Mouse (Mus musculus): ENCODE results near the gene Nrxn1. TPM values are rescaled to one million over a fixed set of nuclear protein-coding genes. Genes with fewer than 3 reads are reported as not detected.

The Nrxn1 gene
- polyA plus RNA-seq, 1 experiment = 0.31 TPM

DNA sequence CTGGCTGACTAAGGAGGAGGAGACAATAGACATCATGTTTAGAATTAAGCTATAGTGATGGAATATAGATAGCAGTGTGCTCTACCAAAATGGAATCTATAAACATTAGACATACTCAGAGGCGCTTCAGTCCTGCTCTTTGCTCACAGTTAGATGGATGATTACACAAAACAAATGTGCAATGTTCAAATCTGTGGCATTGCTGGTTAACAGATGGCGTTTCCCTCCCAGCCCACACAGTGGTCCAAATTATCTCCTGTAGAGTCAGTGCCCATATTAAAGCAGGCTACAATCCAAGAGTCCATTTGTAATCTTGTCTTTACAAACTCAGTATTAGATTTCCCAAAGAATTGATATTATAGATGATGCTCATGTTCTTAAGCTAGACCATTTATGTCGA, 666.9 kb downstream of the Nrxn1 start:
- H3K27me3 ChIP-seq (ENCODE audit: control insufficient read depth, insufficient read depth, low read length) = no peaks in the 10 kb centered on the region
- DNase-seq = no peak
- 94% methylated on average over 3 of the region's 3 CpGs for WGBS

DNA sequence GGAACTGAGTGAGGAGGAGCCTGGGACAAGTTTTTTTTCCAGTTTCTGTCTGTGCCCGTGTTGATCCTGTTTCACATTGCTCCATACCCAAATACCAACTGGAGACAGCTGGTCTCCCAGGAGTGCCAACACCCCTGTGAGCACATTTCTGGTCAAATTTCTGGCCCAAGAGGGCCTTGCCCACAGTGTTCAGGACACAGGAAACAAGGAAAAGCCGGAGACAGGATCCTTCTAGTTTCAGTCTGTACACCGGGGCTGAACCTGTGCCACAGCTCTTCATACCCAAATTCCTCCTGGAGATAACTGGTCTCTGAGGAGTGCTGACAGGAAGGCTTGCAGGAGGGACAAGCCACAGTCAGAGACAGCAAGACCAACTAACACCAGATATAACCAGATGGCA, 670.3 kb downstream of the Nrxn1 start:
- Histone ChIP-seq H3K27ac (ENCODE audit: control insufficient read depth, insufficient read depth, low read length) (no peak overlapping the region), H3K27me3 (ENCODE audit: control insufficient read depth, insufficient read depth, low read length) (no peaks in the 10 kb centered on the region), H3K4me3 (ENCODE audit: control insufficient read depth, insufficient read depth, low read length) (no peak overlapping the region), H3K4me1 (replicated peaks; ENCODE audit: control insufficient read depth, insufficient read depth, low read length) (no peaks in the 10 kb centered on the region), H3K36me3 (ENCODE audit: control insufficient read depth, insufficient read depth, low read length) (no peaks in the 10 kb centered on the region)
- 89% methylated on average over 3 of the region's 3 CpGs for WGBS
- TF ChIP-seq POLR2A (IDR thresholded peaks at IDR 0.05; ENCODE audit: control insufficient read depth, extremely low read depth, insufficient read depth, low read length, poor library complexity) = no peak
- no peak for DNase-seq

More for the DNA sequence above, 666.9 kb downstream of the Nrxn1 start:
- Histone ChIP-seq H3K36me3 (ENCODE audit: control insufficient read depth, insufficient read depth, low read length) (no peaks in the 10 kb centered on the region), H3K27ac (ENCODE audit: control insufficient read depth, insufficient read depth, low read length) (no peak overlapping the region), H3K4me3 (ENCODE audit: control insufficient read depth, insufficient read depth, low read length) (no peak overlapping the region), H3K4me1 (replicated peaks; ENCODE audit: control insufficient read depth, insufficient read depth, low read length) (no peaks in the 10 kb centered on the region)
- TF ChIP-seq CTCF (IDR thresholded peaks at IDR 0.05; ENCODE audit: borderline replicate concordance, control insufficient read depth, extremely low read depth, insufficient read depth, low read length, poor library complexity) (no peak), POLR2A (IDR thresholded peaks at IDR 0.05; ENCODE audit: control insufficient read depth, extremely low read depth, insufficient read depth, low read length, poor library complexity) (no peak)

DNA sequence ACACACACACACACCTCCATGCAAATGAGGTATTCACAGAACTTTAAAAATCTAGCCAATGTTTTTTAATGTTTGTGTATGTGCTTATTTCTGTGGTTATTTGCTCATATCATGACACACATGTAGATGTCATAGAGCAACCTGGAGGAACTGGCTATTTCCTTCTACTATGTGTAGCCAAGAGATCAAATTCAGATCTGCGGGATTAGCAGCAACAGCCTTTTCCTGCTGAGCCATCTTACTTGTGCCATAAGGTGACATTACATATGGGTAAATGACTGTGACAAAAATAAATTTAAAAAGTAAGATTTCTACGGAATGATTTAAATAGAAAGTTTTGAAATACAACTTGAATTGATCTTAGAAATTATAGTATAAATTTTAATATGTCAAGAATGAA, 672.1 kb downstream of the Nrxn1 start:
- no peaks in the 10 kb centered on the region for H3K27me3 ChIP-seq (ENCODE audit: control insufficient read depth, insufficient read depth, low read length)
- no peaks in the 10 kb centered on the region for H3K4me1 ChIP-seq (replicated peaks; ENCODE audit: control insufficient read depth, insufficient read depth, low read length)
- no peaks in the 10 kb centered on the region for H3K36me3 ChIP-seq (ENCODE audit: control insufficient read depth, insufficient read depth, low read length)
- TF ChIP-seq POLR2A (IDR thresholded peaks at IDR 0.05; ENCODE audit: control insufficient read depth, extremely low read depth, insufficient read depth, low read length, poor library complexity) (no peak), CTCF (IDR thresholded peaks at IDR 0.05; ENCODE audit: borderline replicate concordance, control insufficient read depth, extremely low read depth, insufficient read depth, low read length, poor library complexity) (no peak)
- DNase-seq = no peak
- no peak overlapping the region for H3K4me3 ChIP-seq (ENCODE audit: control insufficient read depth, insufficient read depth, low read length)
- 97% methylated on average over 2 of the region's 2 CpGs for WGBS
- no peak overlapping the region for H3K27ac ChIP-seq (ENCODE audit: control insufficient read depth, insufficient read depth, low read length)

DNA sequence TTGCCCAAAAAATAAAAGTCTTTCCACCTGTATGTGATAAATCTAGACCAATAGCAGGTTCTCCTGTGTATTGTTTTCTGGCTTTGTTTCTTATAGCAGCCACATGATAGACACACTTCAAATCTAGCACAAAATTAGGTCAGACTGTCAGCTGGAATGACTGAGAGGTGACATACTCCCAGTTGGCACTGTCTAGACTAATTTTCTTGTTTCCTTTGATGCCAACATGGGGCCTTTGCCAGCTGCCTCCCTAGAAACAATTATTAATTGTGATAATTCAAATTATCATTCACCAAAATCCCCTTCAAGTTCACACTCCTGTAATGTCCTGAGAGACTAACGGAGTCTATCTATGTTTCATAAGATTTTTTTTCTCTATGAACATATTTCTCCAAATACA, 673.3 kb downstream of the Nrxn1 start:
- DNase-seq = no peak
- H3K36me3 ChIP-seq (ENCODE audit: control insufficient read depth, insufficient read depth, low read length) = no peaks in the 10 kb centered on the region
- H3K4me3 ChIP-seq (ENCODE audit: control insufficient read depth, insufficient read depth, low read length) = no peak overlapping the region
- H3K4me1 ChIP-seq (replicated peaks; ENCODE audit: control insufficient read depth, insufficient read depth, low read length) = no peaks in the 10 kb centered on the region
- 85% methylated on average over 1 of the region's 1 CpGs for WGBS
- TF ChIP-seq CTCF (IDR thresholded peaks at IDR 0.05; ENCODE audit: borderline replicate concordance, control insufficient read depth, extremely low read depth, insufficient read depth, low read length, poor library complexity) (no peak), POLR2A (IDR thresholded peaks at IDR 0.05; ENCODE audit: control insufficient read depth, extremely low read depth, insufficient read depth, low read length, poor library complexity) (no peak)
- H3K27ac ChIP-seq (ENCODE audit: control insufficient read depth, insufficient read depth, low read length) = no peak overlapping the region
- H3K27me3 ChIP-seq (ENCODE audit: control insufficient read depth, insufficient read depth, low read length) = no peaks in the 10 kb centered on the region

DNA sequence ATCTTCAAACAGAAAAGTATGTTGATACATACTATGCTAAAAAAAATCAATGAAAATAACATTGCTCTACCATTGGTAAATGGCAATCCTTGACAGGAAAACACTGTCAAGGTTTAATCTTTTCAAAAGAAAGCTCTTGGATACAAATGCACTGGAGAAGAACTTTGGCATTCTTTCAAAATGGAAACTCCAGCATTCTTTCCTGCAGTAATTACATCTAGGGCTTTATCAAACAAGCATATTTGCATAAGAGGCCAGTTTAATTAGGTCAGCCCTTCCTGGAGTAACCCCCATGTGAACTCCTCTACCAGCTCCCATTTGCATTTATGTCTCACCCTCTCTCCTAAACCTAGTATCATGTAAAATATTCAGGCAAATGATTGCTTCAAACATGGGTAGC, 696.5 kb downstream of the Nrxn1 start:
- Histone ChIP-seq H3K27ac (ENCODE audit: control insufficient read depth, insufficient read depth, low read length) (no peak overlapping the region), H3K27me3 (ENCODE audit: control insufficient read depth, insufficient read depth, low read length) (no peaks in the 10 kb centered on the region), H3K4me3 (ENCODE audit: control insufficient read depth, insufficient read depth, low read length) (no peak overlapping the region), H3K36me3 (ENCODE audit: control insufficient read depth, insufficient read depth, low read length) (no peaks in the 10 kb centered on the region), H3K4me1 (replicated peaks; ENCODE audit: control insufficient read depth, insufficient read depth, low read length) (no peaks in the 10 kb centered on the region)
- TF ChIP-seq CTCF (IDR thresholded peaks at IDR 0.05; ENCODE audit: borderline replicate concordance, control insufficient read depth, extremely low read depth, insufficient read depth, low read length, poor library complexity) = no peak
- TF ChIP-seq POLR2A (IDR thresholded peaks at IDR 0.05; ENCODE audit: control insufficient read depth, extremely low read depth, insufficient read depth, low read length, poor library complexity) = no peak
- no peak for DNase-seq

DNA sequence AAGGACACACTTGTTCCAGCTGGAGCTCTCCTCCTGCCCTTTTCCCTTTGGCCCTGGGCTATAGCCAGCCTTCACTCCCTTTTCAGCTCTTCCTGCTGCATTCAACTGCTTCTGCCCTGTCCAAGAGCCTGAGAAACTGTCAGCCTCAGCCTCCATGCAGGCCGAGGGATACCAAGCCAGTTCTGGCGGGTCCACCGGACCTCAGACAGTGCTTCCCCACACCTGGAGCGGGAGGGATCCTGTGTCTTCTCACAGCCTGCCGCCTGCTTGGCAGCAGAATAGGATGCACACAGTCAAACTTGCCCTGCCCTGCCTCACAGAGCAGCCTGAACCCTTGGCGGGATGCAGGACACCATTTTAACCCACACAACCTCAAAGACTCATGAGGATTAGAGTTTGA, 698.3 kb downstream of the Nrxn1 start:
- H3K4me1 ChIP-seq (replicated peaks; ENCODE audit: control insufficient read depth, insufficient read depth, low read length) = no peaks in the 10 kb centered on the region
- H3K36me3 ChIP-seq (ENCODE audit: control insufficient read depth, insufficient read depth, low read length) = no peaks in the 10 kb centered on the region
- 95% methylated on average over 6 of the region's 6 CpGs for WGBS
- no peak overlapping the region for H3K27ac ChIP-seq (ENCODE audit: control insufficient read depth, insufficient read depth, low read length)
- no peak overlapping the region for H3K4me3 ChIP-seq (ENCODE audit: control insufficient read depth, insufficient read depth, low read length)
- H3K27me3 ChIP-seq (ENCODE audit: control insufficient read depth, insufficient read depth, low read length) = no peaks in the 10 kb centered on the region
- TF ChIP-seq CTCF (IDR thresholded peaks at IDR 0.05; ENCODE audit: borderline replicate concordance, control insufficient read depth, extremely low read depth, insufficient read depth, low read length, poor library complexity) = no peak
- TF ChIP-seq POLR2A (IDR thresholded peaks at IDR 0.05; ENCODE audit: control insufficient read depth, extremely low read depth, insufficient read depth, low read length, poor library complexity) = no peak
- no peak for DNase-seq

DNA sequence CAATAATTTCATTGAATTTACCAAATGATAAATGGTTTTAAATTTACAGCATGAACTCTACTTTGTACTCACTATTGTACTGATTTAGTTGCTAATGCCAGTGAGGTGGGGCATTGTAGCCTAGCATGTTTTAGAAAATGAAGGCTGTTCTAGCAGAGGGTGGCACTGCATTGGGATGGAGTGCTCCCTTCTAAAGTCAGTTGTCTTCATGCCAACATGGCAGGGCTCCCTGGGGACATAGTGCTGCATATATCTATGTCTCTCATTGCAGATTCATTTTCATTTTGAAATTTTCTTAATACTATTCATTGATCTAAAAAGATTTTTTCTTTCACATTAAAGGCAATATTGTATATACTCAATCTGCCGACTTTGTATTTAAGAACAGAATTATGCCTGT, 700.1 kb downstream of the Nrxn1 start:
- no peak for DNase-seq
- H3K27me3 ChIP-seq (ENCODE audit: control insufficient read depth, insufficient read depth, low read length) = no peaks in the 10 kb centered on the region
- TF ChIP-seq CTCF (IDR thresholded peaks at IDR 0.05; ENCODE audit: borderline replicate concordance, control insufficient read depth, extremely low read depth, insufficient read depth, low read length, poor library complexity) = no peak
- TF ChIP-seq POLR2A (IDR thresholded peaks at IDR 0.05; ENCODE audit: control insufficient read depth, extremely low read depth, insufficient read depth, low read length, poor library complexity) = no peak
- no peaks in the 10 kb centered on the region for H3K36me3 ChIP-seq (ENCODE audit: control insufficient read depth, insufficient read depth, low read length)
- 93% methylated on average over 1 of the region's 1 CpGs for WGBS
- no peak overlapping the region for H3K27ac ChIP-seq (ENCODE audit: control insufficient read depth, insufficient read depth, low read length)
- H3K4me1 ChIP-seq (replicated peaks; ENCODE audit: control insufficient read depth, insufficient read depth, low read length) = no peaks in the 10 kb centered on the region
- no peak overlapping the region for H3K4me3 ChIP-seq (ENCODE audit: control insufficient read depth, insufficient read depth, low read length)

All from thymus, adult 2 months (tissue).